Mouse (Mus musculus) intestine, embryonic 16.5 days (tissue): Measurements from ENCODE around the gene Cfap100. TPM values are rescaled to one million over a fixed set of nuclear protein-coding genes. Genes with fewer than 3 reads are reported as not detected.

ENCODE experiments used
- ATAC-seq: fragments of 200-750 bp; cut with Nextera tagmentation; 2 replicates; pipeline ENCODE4 v1.8.0; 2017; ENCODE audit warnings: moderate TSS enrichment, moderate library complexity
- H3K27ac ChIP-seq: fragments of 300-500 bp; sonication (generic); 2 replicates; pipeline ENCODE4 v1.5.1; 2014; ENCODE audit warnings: mild to moderate bottlenecking, low read length
- H3K27me3 ChIP-seq: fragments of 300-500 bp; sonication (generic); replicated peaks from 2 replicates; pipeline ENCODE4 v1.6.1; 2014; ENCODE audit warnings: low read length, control low read depth, mixed read lengths; ENCODE audit not compliant: control insufficient read depth, insufficient read depth
- H3K36me3 ChIP-seq: fragments of 300-500 bp; sonication (generic); 2 replicates; pipeline ENCODE4 v1.6.1; 2014; ENCODE audit warnings: low read length, control low read depth; ENCODE audit not compliant: control insufficient read depth, insufficient read depth
- H3K4me1 ChIP-seq: fragments of 300-500 bp; sonication (generic); 2 replicates; pipeline ENCODE4 v1.6.1; 2014; ENCODE audit warnings: low read length, control low read depth, mixed read lengths; ENCODE audit not compliant: control insufficient read depth, insufficient read depth
- H3K4me2 ChIP-seq: fragments of 300-500 bp; sonication (generic); 2 replicates; pipeline ENCODE4 v1.6.1; 2014; ENCODE audit warnings: low read depth, low read length, control low read depth
- H3K4me3 ChIP-seq: fragments of 300-500 bp; sonication (generic); 2 replicates; pipeline ENCODE4 v1.5.1; 2014; ENCODE audit warnings: mild to moderate bottlenecking, low read length
- H3K9ac ChIP-seq: fragments of 300-500 bp; sonication (generic); 2 replicates; pipeline ENCODE4 v1.6.1; 2014; ENCODE audit warnings: low read depth, low read length
- H3K9me3 ChIP-seq: fragments of 300-500 bp; sonication (generic); 2 replicates; pipeline ENCODE4 v1.6.1; 2016; ENCODE audit warnings: low read length, control low read depth; ENCODE audit not compliant: control insufficient read depth
- WGBS: fragments of 180-500 bp; shearing (Covaris S2); extraction: QIAGEN DNeasy Blood & Tissue Kit; methylation state at CpG from one replicate; pipeline ENCODE4 v1.1.7; 2014; 5-methylcytosine and 5-hydroxymethylcytosine counted together
- polyA plus RNA-seq: library from polyadenylated mRNA; unstranded; fragments of >200 nt; fragmentation: Nextera tagmentation; extraction: Ambion mirVana; gene quantifications from 2 replicates; pipeline ENCODE4 v1.2.1, GENCODE M21; 2015

The Cfap100 gene
- polyA plus RNA-seq, 1 experiment from 2014 or later = 0.32 TPM

GRCm38 (mm10) chr6:90462181-90462706 lies 33.6 kb upstream of the Cfap100 start, which contains the start of gene Klf15:
TSS of gene Klf15 (plus strand) at chr6:90462576.
- H3K4me1 ChIP-seq = peaks cover 12% of the 10 kb centered on the region
- H3K27ac ChIP-seq = peak within 1 kb of the TSS; percentile 11; the same call in 1 of the 2 replicates
- under 1% methylated on average over 44 of the region's 70 CpGs for WGBS
- no peaks in the 10 kb centered on the region for H3K36me3 ChIP-seq
- H3K9ac ChIP-seq = peak within 1 kb of the TSS; percentile 75
- peak within 1 kb of the TSS; percentile 100 for H3K4me2 ChIP-seq
- H3K27me3 ChIP-seq = peaks cover 16% of the 10 kb centered on the region
- H3K4me3 ChIP-seq = peak within 1 kb of the TSS; percentile 68
- peak; percentile 81 for ATAC-seq
- no peaks in the 10 kb centered on the region for H3K9me3 ChIP-seq

GRCm38 (mm10) chr6:90461771-90462170 lies 33.2 kb upstream of the Cfap100 start:
- Histone ChIP-seq H3K9me3 (no peaks in the 10 kb centered on the region), H3K9ac (no peak overlapping the region; the same call in 1 of the 2 replicates), H3K27me3 (peaks cover 16% of the 10 kb centered on the region), H3K4me1 (peaks cover 12% of the 10 kb centered on the region), H3K27ac (no peak overlapping the region), H3K4me2 (peak overlapping the region; percentile 100), H3K36me3 (no peaks in the 10 kb centered on the region), H3K4me3 (peak overlapping the region; percentile 68)
- WGBS = 26% methylated on average over 12 of the region's 12 CpGs
- ATAC-seq = no peak

GRCm38 (mm10) chr6:90461181-90461580 lies 32.6 kb upstream of the Cfap100 start:
- H3K4me1 ChIP-seq = peaks cover 12% of the 10 kb centered on the region
- H3K4me2 ChIP-seq = no peak overlapping the region
- peaks cover 16% of the 10 kb centered on the region for H3K27me3 ChIP-seq
- H3K36me3 ChIP-seq = no peaks in the 10 kb centered on the region
- no peaks in the 10 kb centered on the region for H3K9me3 ChIP-seq
- ATAC-seq = no peak
- H3K9ac ChIP-seq = no peak overlapping the region
- 48% methylated on average over 2 of the region's 2 CpGs for WGBS
- H3K27ac ChIP-seq = no peak overlapping the region
- no peak overlapping the region for H3K4me3 ChIP-seq

- Histone ChIP-seq H3K4me3 (no peak overlapping the region), H3K9me3 (no peaks in the 10 kb centered on the region), H3K27ac (no peak overlapping the region), H3K27me3 (peaks cover 12% of the 10 kb centered on the region), H3K9ac (no peak overlapping the region), H3K4me1 (no peaks in the 10 kb centered on the region), H3K36me3 (no peaks in the 10 kb centered on the region), H3K4me2 (no peak overlapping the region)
- ATAC-seq = no peak
- 83% methylated on average over 2 of the region's 2 CpGs for WGBS
These were observed 28.8 kb upstream of the Cfap100 start for GRCm38 (mm10) chr6:90457421-90457820.

- no peak overlapping the region for H3K4me3 ChIP-seq
- no peaks in the 10 kb centered on the region for H3K27me3 ChIP-seq
These were observed 25.2 kb upstream of the Cfap100 start for GRCm38 (mm10) chr6:90453751-90454150.

GRCm38 (mm10) chr6:90452603-90453002 lies 24.0 kb upstream of the Cfap100 start:
- ATAC-seq = no peak
- H3K36me3 ChIP-seq = no peaks in the 10 kb centered on the region
- no peaks in the 10 kb centered on the region for H3K4me1 ChIP-seq
- no peak overlapping the region for H3K9ac ChIP-seq
- H3K27ac ChIP-seq = no peak overlapping the region
- no peaks in the 10 kb centered on the region for H3K9me3 ChIP-seq
- no peaks in the 10 kb centered on the region for H3K27me3 ChIP-seq
- H3K4me2 ChIP-seq = no peak overlapping the region
- no peak overlapping the region for H3K4me3 ChIP-seq

More at GRCm38 (mm10) chr6:90453751-90454150, 25.2 kb upstream of the Cfap100 start:
- no peaks in the 10 kb centered on the region for H3K4me1 ChIP-seq
- no peak overlapping the region for H3K27ac ChIP-seq
- no peak for ATAC-seq
- H3K9me3 ChIP-seq = no peaks in the 10 kb centered on the region
- WGBS = 87% methylated on average over 5 of the region's 5 CpGs
- H3K4me2 ChIP-seq = no peak overlapping the region
- H3K36me3 ChIP-seq = no peaks in the 10 kb centered on the region
- H3K9ac ChIP-seq = no peak overlapping the region

GRCm38 (mm10) chr6:90451512-90451911 lies 22.9 kb upstream of the Cfap100 start:
- H3K4me1 ChIP-seq = no peaks in the 10 kb centered on the region
- H3K4me2 ChIP-seq = no peak overlapping the region
- H3K9me3 ChIP-seq = no peaks in the 10 kb centered on the region
- no peak; the same call in 1 of the 2 replicates for ATAC-seq
- no peak overlapping the region for H3K4me3 ChIP-seq
- no peak overlapping the region for H3K9ac ChIP-seq
- H3K27me3 ChIP-seq = no peaks in the 10 kb centered on the region
- H3K27ac ChIP-seq = no peak overlapping the region
- H3K36me3 ChIP-seq = no peaks in the 10 kb centered on the region
- WGBS = 90% methylated on average over 5 of the region's 5 CpGs

- no peak overlapping the region for H3K9ac ChIP-seq
- WGBS = 63% methylated on average over 5 of the region's 5 CpGs
- peak; percentile 28; the same call in 1 of the 2 replicates for ATAC-seq
- no peaks in the 10 kb centered on the region for H3K36me3 ChIP-seq
- H3K27me3 ChIP-seq = no peaks in the 10 kb centered on the region
- H3K4me1 ChIP-seq = no peaks in the 10 kb centered on the region
- no peaks in the 10 kb centered on the region for H3K9me3 ChIP-seq
- no peak overlapping the region for H3K4me2 ChIP-seq
- no peak overlapping the region for H3K27ac ChIP-seq
- no peak overlapping the region for H3K4me3 ChIP-seq
These were observed 22.1 kb upstream of the Cfap100 start for GRCm38 (mm10) chr6:90450697-90451096.

GRCm38 (mm10) chr6:90450179-90450578 lies 21.6 kb upstream of the Cfap100 start:
- Histone ChIP-seq H3K9me3 (no peaks in the 10 kb centered on the region), H3K4me1 (no peaks in the 10 kb centered on the region), H3K27me3 (no peaks in the 10 kb centered on the region), H3K4me2 (no peak overlapping the region), H3K36me3 (no peaks in the 10 kb centered on the region), H3K9ac (no peak overlapping the region), H3K4me3 (no peak overlapping the region), H3K27ac (no peak overlapping the region)
- 19% methylated on average over 7 of the region's 7 CpGs for WGBS
- no peak for ATAC-seq

GRCm38 (mm10) chr6:90446883-90447282 lies 18.3 kb upstream of the Cfap100 start:
- H3K36me3 ChIP-seq = no peaks in the 10 kb centered on the region
- 54% methylated on average over 4 of the region's 4 CpGs for WGBS
- H3K27ac ChIP-seq = no peak overlapping the region
- H3K27me3 ChIP-seq = no peaks in the 10 kb centered on the region
- no peak overlapping the region for H3K4me2 ChIP-seq
- no peak overlapping the region for H3K4me3 ChIP-seq
- H3K9me3 ChIP-seq = no peaks in the 10 kb centered on the region
- H3K4me1 ChIP-seq = no peaks in the 10 kb centered on the region
- no peak overlapping the region for H3K9ac ChIP-seq
- no peak for ATAC-seq
